Mouse (Mus musculus) cerebellum, adult 9-11 months (tissue): ENCODE data around the gene Zfp553.

Experiments
- DNase-seq: peaks from one replicate; pipeline ENCODE4 v3.0.0; 2022

Zfp553 gene

GRCm38 (mm10) chr7:127273925-127274789 lies 41.3 kb downstream of the Zfp553 start, which contains the start of gene Sephs2:
Sephs2 (minus strand) TSS chr7:127274055.
- DNase-seq: peak; percentile 96

DNA sequence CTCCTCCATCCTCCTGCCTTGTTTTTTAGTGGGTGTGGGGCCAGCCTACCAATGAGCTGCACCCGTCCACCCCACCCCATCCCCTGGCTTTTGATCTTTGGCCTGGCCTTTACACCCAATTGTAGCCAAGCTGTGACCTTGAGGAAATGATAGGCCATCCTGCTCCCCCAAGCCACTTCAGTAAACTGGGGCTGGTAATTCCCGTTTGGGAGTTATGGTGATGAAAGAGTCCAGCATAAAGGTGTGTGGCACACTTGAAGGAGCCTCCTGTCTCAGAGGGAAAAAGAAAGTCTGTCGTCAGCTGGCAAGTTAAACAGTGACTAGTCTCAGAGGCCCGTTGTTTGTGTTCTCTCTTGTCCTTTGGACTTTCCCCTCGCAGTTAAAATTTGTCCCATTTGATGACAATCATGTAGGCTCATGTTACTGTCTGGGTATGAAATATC lies 43.7 kb downstream of the Zfp553 start:
- no peak for DNase-seq

DNA sequence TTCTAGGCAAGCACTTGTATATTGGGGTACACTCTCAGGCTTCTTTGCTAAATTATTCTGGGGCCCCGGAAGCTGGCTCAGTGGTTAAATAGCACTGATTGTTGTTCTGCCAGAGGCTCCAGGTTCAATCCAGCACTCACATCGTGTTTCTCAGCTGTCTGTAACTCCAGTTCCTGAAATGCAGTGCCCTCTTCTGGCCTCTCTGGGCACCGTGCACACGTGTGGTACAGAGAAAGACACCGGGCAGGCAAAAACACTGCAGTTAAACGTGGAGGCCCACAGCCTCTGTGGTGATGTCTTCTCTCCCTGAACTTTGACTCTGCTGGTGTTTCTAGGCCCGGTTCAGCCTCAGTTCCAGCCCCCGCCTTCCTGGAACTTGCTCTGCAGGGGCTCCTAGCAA lies 45.5 kb downstream of the Zfp553 start:
- no peak for DNase-seq

- DNase-seq: no peak
Observed at GRCm38 (mm10) chr7:127280092-127280491, 47.2 kb downstream of the Zfp553 start.

GRCm38 (mm10) chr7:127281114-127281513 lies 48.3 kb downstream of the Zfp553 start:
- no peak for DNase-seq

DNA sequence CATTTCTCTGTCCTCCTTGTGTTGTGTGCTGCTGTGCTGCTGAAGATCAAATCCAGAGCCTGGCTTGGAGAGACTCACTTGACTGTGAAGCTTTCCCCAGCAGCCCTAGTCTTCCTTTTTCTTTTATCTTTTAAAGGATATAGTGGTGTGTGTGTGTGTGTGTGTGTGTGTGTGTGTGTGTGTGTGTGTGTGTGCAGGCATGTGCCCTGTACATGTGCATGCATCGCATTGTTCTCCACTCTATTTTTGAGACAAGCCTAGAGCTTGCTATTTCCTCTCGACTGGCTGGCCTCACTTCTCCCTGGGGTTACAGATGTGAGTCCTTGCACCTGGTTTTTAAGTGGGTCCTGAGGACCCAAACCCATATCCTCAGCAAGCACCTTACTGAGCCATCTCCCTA lies 49.3 kb downstream of the Zfp553 start:
- DNase-seq: no peak

DNA sequence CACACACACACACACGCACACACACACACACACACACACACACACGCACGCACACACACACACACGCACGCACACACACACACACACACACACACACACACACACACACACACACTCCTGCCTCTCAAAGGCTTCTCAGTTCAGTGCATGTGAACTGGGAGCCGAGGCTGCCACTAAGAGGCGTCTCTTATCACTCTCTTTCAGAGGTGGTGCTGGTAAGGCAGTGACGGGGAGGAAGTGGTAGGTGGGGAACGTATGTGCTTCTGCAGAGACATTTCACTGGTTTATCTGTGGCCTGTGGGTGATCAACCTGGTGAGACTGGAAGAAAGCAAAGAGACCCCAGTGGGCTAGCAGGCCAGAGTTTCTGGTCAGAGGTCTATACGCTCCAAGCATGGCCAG lies 52.3 kb downstream of the Zfp553 start:
- DNase-seq: no peak
